10 mouse cellular contexts compared by ENCODE assay signal in genomic region chr14:16200220-16200912, GRCm38 (mm10). TPM values are rescaled to one million over a fixed set of nuclear protein-coding genes. Genes with fewer than 3 reads are reported as not detected.
DNase-seq lines count a peak whose midpoint lies in the region; ATAC-seq lines count a peak whose summit lies in the region.
"Had no signal": no experiment of that assay in that cellular context is flagged by ENCODE, and none has a peak within 500 bp of the region (broad histone marks: within the 10 kb centered on the region; RNA-seq: fewer than 3 reads in every experiment).

No protein-coding gene starts in this region.

- no peaks in the 10 kb centered on the region for H3K4me1 ChIP-seq in neural tube, embryonic 11.5 days (ENCODE audit: control insufficient read depth, insufficient read depth, low read length)
- H3K4me1 ChIP-seq in limb, embryonic 13.5 days: peaks cover 13% of the 10 kb centered on the region
- H3K4me1 ChIP-seq: stomach, embryonic 15.5 days had no signal

- peak; percentile 13 for DNase-seq in embryo, embryonic 10.5 days (ENCODE audit: low spot score)
- no peak for DNase-seq in embryo, embryonic 9.5 days (ENCODE audit: extremely low spot score)
- no peak for DNase-seq in neural tube, embryonic 11.5 days (ENCODE audit: low spot score)
- no peak for DNase-seq in neural tube, embryonic 10.5 days (ENCODE audit: extremely low spot score, low spot score)
- DNase-seq in retina, postnatal 1 day: peak; percentile 43
- no peak for DNase-seq in left cerebral cortex, postnatal 14 days (ENCODE audit: low spot score in 2 of 2)

- no peaks in the 10 kb centered on the region for H3K9me3 ChIP-seq in neural tube, embryonic 11.5 days (ENCODE audit: control insufficient read depth, low read length)
- H3K9me3 ChIP-seq in limb, embryonic 13.5 days: no peaks in the 10 kb centered on the region
- H3K9me3 ChIP-seq: stomach, embryonic 15.5 days had no signal

- 0 out of 2 replicates have a peak, but pooled peaks have one; percentile 1 for ATAC-seq in neural tube, embryonic 11.5 days (ENCODE audit: insufficient read depth, low FRiP score, low TSS enrichment)
- ATAC-seq in limb, embryonic 13.5 days (ENCODE audit: low FRiP score, low read depth): no peak
- ATAC-seq in megakaryocyte progenitor cell, adult 5-6 weeks (replicated peaks; ENCODE audit: poor library complexity): no peak

- H3K4me3 ChIP-seq in neural tube, embryonic 11.5 days (ENCODE audit: low read depth, low read length): no peak overlapping the region
- H3K4me3 ChIP-seq in limb, embryonic 13.5 days: no peak overlapping the region
- H3K4me3 ChIP-seq: stomach, embryonic 15.5 days had no signal

- H3K9ac ChIP-seq in neural tube, embryonic 11.5 days (ENCODE audit: low read length): no peak overlapping the region
- no peak overlapping the region for H3K9ac ChIP-seq in limb, embryonic 13.5 days
- H3K9ac ChIP-seq: stomach, embryonic 15.5 days had no signal

- no peak overlapping the region for H3K4me2 ChIP-seq in neural tube, embryonic 11.5 days (ENCODE audit: low read depth)
- H3K4me2 ChIP-seq in limb, embryonic 13.5 days (replicated peaks): peak overlapping the region; percentile 45
- H3K4me2 ChIP-seq: stomach, embryonic 15.5 days had no signal

- intact Hi-C loops in left cerebral cortex, postnatal 14 days (cut with DNase I): no loop called here

- H3K27me3 ChIP-seq in neural tube, embryonic 11.5 days (ENCODE audit: control insufficient read depth, insufficient read depth, low read length): no peaks in the 10 kb centered on the region
- no peaks in the 10 kb centered on the region for H3K27me3 ChIP-seq in limb, embryonic 13.5 days
- H3K27me3 ChIP-seq: stomach, embryonic 15.5 days had no signal

- no peaks in the 10 kb centered on the region for H3K36me3 ChIP-seq in neural tube, embryonic 11.5 days (ENCODE audit: control insufficient read depth, insufficient read depth, low read length)
- no peaks in the 10 kb centered on the region for H3K36me3 ChIP-seq in limb, embryonic 13.5 days
- H3K36me3 ChIP-seq: stomach, embryonic 15.5 days had no signal

- 40% methylated on average over 6 of the region's 6 CpGs for WGBS in neural tube, embryonic 11.5 days
- WGBS in limb, embryonic 13.5 days: 42% methylated on average over 6 of the region's 6 CpGs

- no peak overlapping the region for H3K27ac ChIP-seq in neural tube, embryonic 11.5 days (ENCODE audit: low read depth, low read length)
- no peak overlapping the region for H3K27ac ChIP-seq in limb, embryonic 13.5 days
- H3K27ac ChIP-seq: macrophage; stomach, embryonic 15.5 days had no signal

RNA-seq across cellular contexts. Expression of gene Ngly1, which starts 48.7 kb away (rescaled TPM):
- polyA plus RNA-seq in neural tube, embryonic 11.5 days (2014; fragmentation: Nextera tagmentation; extraction: Ambion mirVana): 20.1 and 21.6 TPM in 2 replicates
- 41.7 and 48.7 TPM in 2 replicates for polyA plus RNA-seq in limb, embryonic 13.5 days (2015; fragmentation: Nextera tagmentation; extraction: Ambion mirVana)
- total RNA-seq in left cerebral cortex, postnatal 14 days (2021): 10 to 100 TPM; 32.9 to 33.5 TPM
- 37.4 and 38.0 TPM in 2 replicates for total RNA-seq in megakaryocyte progenitor cell, adult 5-6 weeks (2015)
- total RNA-seq in megakaryocyte progenitor cell, adult 5-6 weeks (2017): 27.2 and 31.9 TPM in 2 replicates

RNA-seq across cellular contexts. Expression of gene Oxsm, which starts 49.2 kb away (rescaled TPM):
- polyA plus RNA-seq in neural tube, embryonic 11.5 days (2014; fragmentation: Nextera tagmentation; extraction: Ambion mirVana): 0.90 and 0.92 TPM in 2 replicates
- polyA plus RNA-seq in limb, embryonic 13.5 days (2015; fragmentation: Nextera tagmentation; extraction: Ambion mirVana): 1.4 and 1.6 TPM in 2 replicates
- total RNA-seq in left cerebral cortex, postnatal 14 days (2021): 10 to 100 TPM in 1 of 2 experiments, 1 to 10 TPM in 1; 9.2 to 10.7 TPM
- total RNA-seq in megakaryocyte progenitor cell, adult 5-6 weeks (2015): 13.8 and 14.1 TPM in 2 replicates
- total RNA-seq in megakaryocyte progenitor cell, adult 5-6 weeks (2017): 7.7 and 7.8 TPM in 2 replicates

Comparison
In these comparisons a context has a peak if more than half of its experiments do, and no peak if none do; other contexts are left out.
1. DNase-seq: peak in embryo, embryonic 10.5 days (single experiment) and retina, postnatal 1 day (single experiment); none in embryo, embryonic 9.5 days (single experiment), neural tube, embryonic 11.5 days (single experiment), neural tube, embryonic 10.5 days (single experiment) and left cerebral cortex, postnatal 14 days (0 of 2).